Mouse (Mus musculus) cortical plate, adult 2 months (tissue): Measurements from ENCODE around the gene Rcc1.

Experiments
- CTCF ChIP-seq: fragments of 200-500 bp; IDR thresholded peaks from 2 replicates; pipeline ENCODE4 v1.5.1; 2011; ENCODE audit warnings: mild to moderate bottlenecking, control low read depth, low read length; ENCODE audit not compliant: insufficient read depth; ENCODE audit errors: extremely low read depth
- POLR2A ChIP-seq: fragments of 200-500 bp; IDR thresholded peaks from 2 replicates; pipeline ENCODE4 v1.6.1; 2011; ENCODE audit warnings: mild to moderate bottlenecking, low read length, control low read depth; ENCODE audit not compliant: insufficient read depth; ENCODE audit errors: extremely low read depth

DNA sequence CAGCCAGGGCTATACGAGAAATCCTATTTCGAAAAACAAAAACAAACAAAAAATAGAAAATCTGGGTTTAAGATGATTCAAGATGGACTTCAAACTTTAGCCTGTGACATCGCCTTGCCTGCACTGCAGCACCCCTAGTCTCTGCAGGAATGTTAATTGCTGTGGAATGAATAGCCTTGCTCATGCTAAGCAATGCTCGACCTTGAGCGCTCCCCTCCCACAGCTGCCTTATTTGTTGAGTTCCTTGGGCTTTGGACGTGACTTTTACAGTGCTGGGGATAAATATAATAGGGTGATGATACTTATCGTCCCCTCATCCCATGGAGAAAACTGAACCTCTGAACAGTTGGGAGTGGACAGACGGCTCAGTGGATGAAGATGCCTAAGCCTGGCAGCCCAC lies 37.7 kb downstream of the Rcc1 start:
- TF ChIP-seq CTCF, result no peak
- no peak for TF ChIP-seq POLR2A
